Mouse (Mus musculus) testis, adult 2 months (tissue): ENCODE results near the gene Tbx10.

ENCODE experiments used
- CTCF ChIP-seq: fragments of 200-500 bp; IDR thresholded peaks from 2 replicates; pipeline ENCODE4 v1.5.1; 2012; ENCODE audit warnings: low read depth, mild to moderate bottlenecking, inconsistent platforms, low read length, moderate library complexity; ENCODE audit not compliant: control insufficient read depth, insufficient read depth, insufficient replicate concordance
- POLR2A ChIP-seq: fragments of 200-500 bp; IDR thresholded peaks from 2 replicates; pipeline ENCODE4 v1.6.1; 2012; ENCODE audit warnings: low read depth, mild to moderate bottlenecking, inconsistent platforms, low read length, moderate library complexity; ENCODE audit not compliant: control insufficient read depth

DNA sequence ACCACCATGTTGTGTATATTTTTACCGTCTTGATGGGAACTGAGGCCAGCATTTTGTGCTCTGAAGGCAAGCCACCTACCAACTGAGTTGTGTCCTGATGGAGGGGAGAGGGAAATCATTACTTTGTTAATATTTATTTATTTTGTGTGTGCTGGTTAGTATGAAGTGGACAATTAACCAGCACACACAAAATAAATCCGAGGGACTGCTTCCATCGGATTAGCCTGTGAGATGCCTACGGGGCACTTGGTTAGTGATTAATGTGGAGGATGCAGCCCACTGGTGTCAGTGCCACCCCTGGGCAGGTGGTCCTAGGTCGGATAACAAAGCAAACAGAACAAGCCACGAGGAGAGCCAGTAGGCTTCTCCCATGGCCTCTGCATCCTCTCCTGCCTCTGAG, 2.4 kb downstream of the Tbx10 start:
- TF ChIP-seq POLR2A (no peak), CTCF (no peak)
